Mouse (Mus musculus) heart, postnatal 36 days (tissue): ENCODE results near the gene Ralgapa1. TPM values are rescaled to one million over a fixed set of nuclear protein-coding genes. Genes with fewer than 3 reads are reported as not detected.

ENCODE experiments used
- DNase-seq, 2 experiments: peaks; one replicate each; pipeline ENCODE4 v3.0.0; 2021 to 2022
- intact Hi-C: fragments of 180-260 bp; cut with DNase I; formaldehyde crosslinking; loops from one replicate; pipeline ENCODE4 v1.15.1; 2025
- total RNA-seq, 2 experiments: library from RNA; stranded (reverse); gene quantifications; 2 replicates each; pipeline ENCODE4 v1.2.3; 2021

Ralgapa1 gene
- 10 to 100 TPM; 57.2 to 61.3 TPM for total RNA-seq

GRCm38 (mm10) chr12:55820661-55821314 is at the start of gene Ralgapa1:
TSS of gene Ralgapa1 (minus strand) at chr12:55821167.
- intact Hi-C loops = loop anchor here (2.0 kb wide), 1 partner anchor 24 kb away; no protein-coding TSS in a partner anchor
- DNase-seq = peak; percentile 87 to 90

GRCm38 (mm10) chr12:55869622-55870322 is 48.8 kb upstream of the Ralgapa1 start:
- DNase-seq = no peak
- intact Hi-C loops = no loop called here

GRCm38 (mm10) chr12:55867738-55868137 is 46.8 kb upstream of the Ralgapa1 start:
- intact Hi-C loops = no loop called here
- no peak for DNase-seq

- intact Hi-C loops = no loop called here
- DNase-seq = no peak
Observed at GRCm38 (mm10) chr12:55860631-55861030, 39.7 kb upstream of the Ralgapa1 start.

GRCm38 (mm10) chr12:55859409-55860349 is 38.7 kb upstream of the Ralgapa1 start:
- intact Hi-C loops = no loop called here
- no peak for DNase-seq

- intact Hi-C loops = no loop called here
- no peak for DNase-seq
Observed at GRCm38 (mm10) chr12:55850650-55851049, 29.7 kb upstream of the Ralgapa1 start.

- no peak for DNase-seq
- intact Hi-C loops = no loop called here
Observed at GRCm38 (mm10) chr12:55847851-55848250, 26.9 kb upstream of the Ralgapa1 start.

- intact Hi-C loops = no loop called here
- DNase-seq = no peak
Observed at GRCm38 (mm10) chr12:55846741-55847140, 25.8 kb upstream of the Ralgapa1 start.

GRCm38 (mm10) chr12:55837495-55837894 is 16.5 kb upstream of the Ralgapa1 start:
- intact Hi-C loops = no loop called here
- DNase-seq = no peak

GRCm38 (mm10) chr12:55836199-55836951 is 15.4 kb upstream of the Ralgapa1 start, which contains the start of gene Brms1l:
TSS of gene Brms1l (plus strand) at chr12:55836324.
- intact Hi-C loops = no loop called here
- peak; percentile 89 to 90 for DNase-seq

GRCm38 (mm10) chr12:55835857-55836198 is 14.9 kb upstream of the Ralgapa1 start:
- intact Hi-C loops = no loop called here

GRCm38 (mm10) chr12:55834891-55835290 is 13.9 kb upstream of the Ralgapa1 start:
- DNase-seq = no peak
- intact Hi-C loops = loop anchor here (5.0 kb wide), 1 partner anchor 523 kb away; no protein-coding TSS in a partner anchor

More at GRCm38 (mm10) chr12:55835857-55836198, 14.9 kb upstream of the Ralgapa1 start:
- no peak for DNase-seq

GRCm38 (mm10) chr12:55833906-55834625 is 13.1 kb upstream of the Ralgapa1 start:
- DNase-seq = no peak
- intact Hi-C loops = loop anchor here (5.0 kb wide), 1 partner anchor 522 kb away; no protein-coding TSS in a partner anchor

- intact Hi-C loops = loop anchor here (5.0 kb wide), 1 partner anchor 521 kb away; no protein-coding TSS in a partner anchor
- DNase-seq = no peak
Observed at GRCm38 (mm10) chr12:55832961-55833360, 12.0 kb upstream of the Ralgapa1 start.

- peak; percentile 77 to 84 for DNase-seq
- intact Hi-C loops = loop anchor here (1.0 to 5.0 kb wide), 3 partner anchors 53 to 519 kb away; no protein-coding TSS in a partner anchor
Observed at GRCm38 (mm10) chr12:55831101-55831500, 10.1 kb upstream of the Ralgapa1 start.

- intact Hi-C loops = no loop called here
Observed at GRCm38 (mm10) chr12:55825537-55825936, 4.6 kb upstream of the Ralgapa1 start.

GRCm38 (mm10) chr12:55824027-55824426 is 3.1 kb upstream of the Ralgapa1 start:
- intact Hi-C loops = no loop called here
- no peak for DNase-seq

More at GRCm38 (mm10) chr12:55825537-55825936, 4.6 kb upstream of the Ralgapa1 start:
- no peak for DNase-seq

GRCm38 (mm10) chr12:55820119-55820660 is 777 bp downstream of the Ralgapa1 start:
- peak; percentile 56 to 71 for DNase-seq
- intact Hi-C loops = loop anchor here (2.0 kb wide), 1 partner anchor 23 kb away; no protein-coding TSS in a partner anchor

GRCm38 (mm10) chr12:55816488-55816887 is 4.5 kb downstream of the Ralgapa1 start:
- intact Hi-C loops = no loop called here
- no peak for DNase-seq
